Mouse (Mus musculus): ENCODE measurements at regions not wholly inside any gene's neighbourhood (a gene's known extent, or its start where the extent isn't known, plus 50 kb on each side); places are given as distances from the start of the nearest gene placed in this dataset.
A peak's percentile ranks its signal among the peaks of the same experiment; 100 is the strongest.
"Not testable (repeated sequence)": the region's sequence is repeated elsewhere in the genome, so short reads cannot be mapped to it uniquely, and the experiment has no call there.

DNA sequence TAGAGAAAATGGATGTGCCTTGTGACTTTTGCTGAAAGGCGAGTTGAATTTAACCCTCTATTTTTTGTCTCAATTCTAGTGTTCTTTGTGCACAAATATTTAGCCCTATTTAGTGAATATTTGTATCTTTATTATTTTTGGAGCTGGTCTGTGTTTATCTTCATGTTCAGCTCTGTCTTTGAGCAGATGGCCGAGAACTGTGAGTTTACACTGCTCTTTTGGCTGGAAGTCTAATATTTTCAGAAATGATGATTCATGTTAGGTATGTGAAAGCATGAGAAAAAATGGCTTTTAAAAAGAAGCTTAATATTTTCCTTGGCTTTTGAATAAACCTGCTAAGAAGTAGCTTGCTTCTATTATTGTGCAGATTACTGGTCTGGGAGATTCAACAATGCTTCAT, 505.4 kb downstream of the Sema5a start:
- ATAC-seq (ENCODE audit: poor library complexity, severe bottlenecking) = no peak

DNA sequence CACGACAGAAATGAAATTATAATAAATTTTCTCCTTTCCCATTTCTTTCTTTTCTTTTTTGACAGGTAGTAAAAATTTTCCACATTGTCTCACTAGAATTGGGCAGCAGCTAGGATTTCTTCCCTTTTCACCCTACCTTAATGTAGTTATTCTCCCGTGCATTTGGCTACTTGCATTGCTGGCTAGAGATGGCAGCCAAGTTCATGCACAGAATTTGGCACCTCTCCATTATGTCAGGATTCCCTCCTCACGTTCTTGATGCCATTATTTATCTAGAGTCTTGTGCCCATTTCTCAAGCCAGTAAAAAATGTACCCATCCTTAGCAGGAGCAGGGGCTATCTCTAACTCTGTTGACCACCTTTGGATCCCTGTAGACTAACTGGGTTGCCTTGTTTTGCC, 507.4 kb downstream of the Sema5a start:
- no peak for ATAC-seq (ENCODE audit: poor library complexity, severe bottlenecking)

DNA sequence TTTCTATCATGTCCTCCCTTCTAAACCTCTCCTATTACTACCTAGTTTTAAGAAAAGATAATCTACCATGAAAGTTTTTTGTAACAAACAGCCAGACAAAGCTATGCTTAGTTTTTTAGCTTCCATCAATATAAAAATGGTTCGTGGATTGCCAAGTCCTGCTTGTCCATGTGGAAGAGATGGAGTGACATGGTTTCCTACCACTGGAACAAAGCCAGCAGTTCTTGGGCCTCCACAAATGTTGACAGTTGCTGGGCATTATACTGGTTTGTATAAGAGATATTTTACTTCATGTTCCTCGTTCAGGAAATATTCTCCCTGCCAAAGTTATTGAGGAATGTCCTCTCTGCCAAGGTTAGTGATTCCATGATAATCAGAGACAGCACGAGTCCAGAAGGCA, 515.5 kb downstream of the Sema5a start:
- ATAC-seq (ENCODE audit: poor library complexity, severe bottlenecking) = no peak

DNA sequence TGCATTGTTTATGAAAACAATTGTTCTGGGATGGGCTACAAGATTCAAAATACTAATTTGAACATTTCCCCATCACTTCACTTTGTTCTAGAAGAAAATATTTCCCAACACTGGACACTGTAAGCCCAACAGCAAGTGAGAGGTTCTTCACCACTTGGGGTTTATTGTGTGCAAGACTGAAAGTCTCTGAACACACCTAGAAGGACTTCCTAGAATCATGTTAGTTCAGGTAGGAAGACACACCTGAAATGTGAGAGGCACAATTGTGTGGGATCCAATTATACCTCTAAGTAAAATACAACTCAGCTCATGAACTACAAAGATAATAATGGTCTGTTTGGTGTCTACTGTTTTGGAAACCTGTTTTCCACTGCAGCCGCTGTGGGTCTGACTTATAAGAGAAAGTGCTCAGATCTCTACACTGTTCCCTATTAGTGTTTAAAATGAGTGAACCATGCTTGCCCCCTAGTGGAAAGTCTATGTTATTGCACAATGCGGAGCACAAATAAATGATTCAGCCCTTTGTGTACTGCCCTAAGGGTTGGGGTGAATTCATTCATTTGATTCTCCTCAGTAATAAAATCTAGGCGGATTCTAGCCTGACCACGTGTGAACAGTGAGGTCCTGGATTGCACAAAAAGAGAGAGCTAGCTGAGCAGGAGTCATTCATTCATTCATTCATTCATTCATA, 521.5 kb downstream of the Sema5a start:
- ATAC-seq (ENCODE audit: poor library complexity, severe bottlenecking) = peak; percentile 43; the same call in 1 of the 2 replicates

DNA sequence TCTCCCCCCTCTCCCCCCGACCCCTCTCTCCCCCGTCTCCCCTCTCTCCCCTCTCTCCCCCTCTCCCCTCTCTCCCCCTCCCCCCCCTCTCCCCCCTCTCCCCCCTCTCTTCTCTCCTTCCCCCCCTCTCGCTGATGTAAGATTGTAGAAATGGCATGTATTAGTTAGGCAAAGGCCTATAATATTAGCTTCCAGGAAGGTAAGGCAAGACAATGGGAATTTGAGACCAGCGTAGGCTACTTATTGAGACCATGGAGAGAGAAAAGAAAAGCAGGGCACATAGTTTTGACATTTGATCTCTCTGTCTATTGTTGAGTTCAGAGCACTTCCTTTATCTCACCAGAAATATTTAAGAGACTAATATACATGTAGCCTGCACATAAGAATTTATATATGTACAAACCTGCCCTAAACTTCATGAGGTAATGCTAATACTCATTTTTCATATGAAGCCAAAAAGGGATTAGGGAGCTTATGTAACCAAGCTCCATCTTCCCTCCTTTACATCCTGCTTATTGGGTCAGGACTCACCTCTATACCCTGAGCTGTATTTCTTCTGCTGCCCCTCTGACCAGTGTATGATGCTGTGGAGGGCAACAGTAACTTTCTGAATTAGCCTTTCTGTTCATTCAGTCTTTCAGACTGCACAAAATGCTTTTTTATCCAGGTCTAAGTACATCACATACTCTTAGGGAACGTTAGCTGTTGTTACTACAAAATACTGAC, 522.3 kb downstream of the Sema5a start:
- ATAC-seq (ENCODE audit: poor library complexity, severe bottlenecking) = no peak

DNA sequence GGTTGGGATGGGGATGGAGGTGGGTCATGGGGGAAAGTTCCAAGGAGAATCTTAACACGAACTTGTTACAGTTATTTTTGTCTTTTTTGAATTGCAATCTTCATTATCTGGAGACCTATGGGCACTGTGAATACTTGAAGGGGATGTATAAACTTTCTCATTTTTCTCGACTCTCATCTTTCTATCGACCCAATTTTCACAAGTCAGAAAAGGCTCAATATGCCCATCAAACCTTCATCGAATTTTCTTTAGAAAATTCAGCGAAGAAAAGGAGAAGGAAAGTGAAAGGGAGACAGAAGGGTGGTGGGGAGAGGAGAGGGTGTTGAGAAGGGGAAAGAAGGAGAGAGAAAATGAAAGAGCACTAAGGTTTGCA, 533.6 kb downstream of the Sema5a start:
- ATAC-seq (ENCODE audit: poor library complexity, severe bottlenecking) = not testable (repeated sequence)

DNA sequence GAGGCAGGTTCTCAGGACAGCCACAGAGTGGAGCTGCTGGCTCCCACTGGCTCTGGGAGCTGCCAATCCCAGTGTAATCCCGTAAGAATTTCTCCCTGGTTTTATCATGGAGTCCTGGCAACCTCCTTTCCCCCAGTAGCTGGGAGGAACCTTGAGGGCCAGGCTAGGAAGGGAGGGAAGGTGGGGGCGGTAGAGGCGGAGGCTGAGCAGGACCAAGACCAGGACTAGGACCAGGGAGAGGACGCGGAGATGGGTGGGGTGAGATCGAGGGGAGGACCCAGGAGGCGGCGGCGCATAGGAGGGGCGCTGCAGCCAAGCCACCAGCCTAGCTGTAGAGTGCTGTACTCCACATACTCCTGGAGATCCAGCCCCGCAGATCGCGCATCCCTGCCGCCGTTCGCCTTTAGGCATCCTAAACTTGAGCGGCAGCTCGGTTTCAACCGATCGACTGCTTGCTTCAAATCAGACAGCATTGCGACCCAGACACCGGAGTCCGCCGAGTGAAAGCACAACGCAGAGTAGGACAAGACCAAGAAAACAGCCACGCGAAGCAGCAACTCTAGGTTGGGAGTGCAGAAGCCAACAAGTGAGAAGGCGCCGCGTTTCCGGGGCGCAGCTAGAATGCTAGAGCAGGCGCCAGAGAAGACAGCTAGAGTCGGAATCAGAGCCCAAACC, 534.1 kb downstream of the Sema5a start:
- not testable (repeated sequence) for ATAC-seq (ENCODE audit: poor library complexity, severe bottlenecking)

DNA sequence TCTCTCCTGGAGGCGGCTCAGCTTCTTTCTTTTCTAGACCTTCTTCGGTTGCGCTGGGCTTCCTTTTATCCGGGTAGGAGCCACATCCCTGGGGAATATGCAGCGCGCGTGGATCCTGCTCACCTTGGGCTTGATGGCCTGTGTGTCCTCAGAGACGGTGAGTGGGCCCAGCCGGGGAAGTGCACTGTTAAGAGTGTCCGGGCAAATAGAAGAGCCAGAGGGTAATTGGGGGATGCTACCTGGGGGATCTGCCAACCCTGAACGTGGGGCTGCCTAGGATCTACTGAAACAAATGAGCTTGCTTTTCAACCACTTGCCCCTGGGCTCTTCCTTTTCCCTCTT, 534.6 kb downstream of the Sema5a start:
- not testable (repeated sequence) for ATAC-seq (ENCODE audit: poor library complexity, severe bottlenecking)

DNA sequence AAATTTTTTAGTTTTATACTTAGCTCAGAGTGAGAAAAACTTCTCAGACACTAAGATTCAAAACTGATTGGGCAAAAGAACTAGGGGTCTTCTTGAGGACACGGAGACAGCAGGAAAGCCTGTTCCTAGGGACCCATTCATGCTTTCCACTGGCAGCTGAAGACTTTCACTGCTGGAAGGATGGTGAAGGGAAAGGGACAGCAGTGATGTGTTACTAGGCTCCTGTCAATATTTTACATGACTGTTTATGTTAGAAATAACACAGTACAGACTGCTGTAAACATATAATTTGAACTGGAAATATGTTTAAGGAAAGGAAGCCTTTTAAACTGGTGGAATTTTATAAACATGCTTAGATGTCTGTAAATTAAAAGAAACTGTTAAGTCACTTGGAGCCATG, 537.0 kb downstream of the Sema5a start:
- ATAC-seq (ENCODE audit: poor library complexity, severe bottlenecking) = not testable (repeated sequence)

DNA sequence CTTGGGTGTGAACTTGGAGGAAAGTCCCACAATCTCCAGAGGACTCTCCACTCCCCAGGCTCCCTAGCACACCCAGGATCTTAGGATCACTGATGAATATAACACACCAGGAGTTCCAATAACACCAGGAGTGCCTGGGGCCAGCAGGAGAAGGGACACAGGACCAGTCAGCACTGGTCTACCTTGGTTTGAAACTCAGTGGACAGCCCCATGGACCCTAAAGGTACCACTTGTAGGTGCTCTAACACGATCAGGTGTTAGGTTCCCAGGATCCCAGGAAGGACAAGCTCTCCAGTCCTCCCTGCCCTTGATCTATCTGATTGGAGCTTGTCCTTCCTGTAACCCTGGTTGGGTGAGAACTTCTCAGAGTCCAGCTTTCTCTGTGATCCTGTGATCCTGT, 554.6 kb downstream of the Sema5a start:
- no peak for ATAC-seq (ENCODE audit: poor library complexity, severe bottlenecking)

DNA sequence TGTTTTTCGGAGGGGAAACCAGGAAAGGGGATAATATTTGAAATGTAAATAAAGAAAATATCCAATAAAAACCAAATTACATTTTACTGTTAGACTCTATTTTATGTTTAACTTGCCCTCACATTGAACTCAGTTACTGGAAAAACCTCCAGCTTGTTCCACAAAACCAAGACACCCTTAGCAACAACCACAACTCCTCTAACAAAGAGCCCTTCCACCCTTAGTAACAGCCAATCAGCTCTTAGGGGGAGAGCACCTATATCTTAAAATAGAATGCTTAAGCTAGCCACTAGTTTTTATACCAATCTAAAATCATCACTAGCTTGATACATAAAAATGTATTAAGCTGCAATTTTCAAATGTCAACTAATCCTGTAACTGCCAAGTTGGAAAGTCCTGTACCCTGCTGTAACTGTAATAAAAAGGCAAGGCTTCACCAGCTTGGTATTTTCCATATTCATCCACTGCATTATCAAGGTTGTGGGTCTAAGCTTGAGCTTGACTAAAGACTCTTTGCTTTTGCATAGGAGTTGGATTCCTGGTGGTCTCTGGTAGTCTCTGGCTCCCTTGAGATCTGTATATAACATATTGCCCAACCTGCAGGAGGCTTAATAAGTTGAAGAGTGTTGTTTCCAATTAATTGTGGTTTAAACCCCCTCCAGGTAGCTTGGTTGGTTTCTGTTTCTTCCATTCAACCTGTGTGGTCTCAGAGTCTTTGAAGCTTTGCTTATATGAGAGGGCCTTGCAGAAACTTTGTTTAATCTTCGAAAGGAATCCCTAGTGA, 566.4 kb downstream of the Sema5a start:
- ATAC-seq (ENCODE audit: poor library complexity, severe bottlenecking) = no peak

DNA sequence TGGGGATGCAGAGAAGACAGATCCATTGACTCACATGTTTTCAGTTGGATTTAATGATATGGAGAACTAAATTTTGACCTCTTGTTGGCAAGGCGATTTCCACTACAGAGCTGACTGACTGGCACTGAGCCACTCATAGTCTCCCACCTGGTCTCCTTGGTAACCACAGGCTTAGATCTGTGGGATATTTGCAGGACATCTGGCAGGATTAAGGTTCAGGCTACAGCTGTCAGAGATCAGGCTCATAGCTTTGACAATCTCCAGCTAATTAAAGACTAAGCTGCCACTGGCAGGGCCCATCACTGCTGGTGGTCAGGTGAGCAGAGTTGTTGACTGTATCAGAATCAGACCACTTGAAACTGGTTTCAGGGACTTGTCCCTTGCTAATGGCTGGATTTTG, 595.4 kb downstream of the Sema5a start:
- no peak for ATAC-seq (ENCODE audit: poor library complexity, severe bottlenecking)
